Mouse (Mus musculus): Measurements from ENCODE around the gene Clic5. TPM values are rescaled to one million over a fixed set of nuclear protein-coding genes. Genes with fewer than 3 reads are reported as not detected.
A peak's percentile ranks its signal among the peaks of the same experiment; 100 is the strongest.

Clic5 gene
- total RNA-seq, 1 experiment: 0.49 TPM

GRCm38 (mm10) chr17:44259245-44259644, 70.9 kb downstream of the Clic5 start:
- TF ChIP-seq ZNF384 (IDR thresholded peaks at IDR 0.05; ENCODE audit: low read depth, low read length): no peak
- no peak for TF ChIP-seq HCFC1 (IDR thresholded peaks at IDR 0.05; ENCODE audit: borderline replicate concordance, insufficient read depth, low read length)
- no peak for TF ChIP-seq CHD2 (IDR thresholded peaks at IDR 0.05; ENCODE audit: low read depth, low read length)
- TF ChIP-seq MAFK (IDR thresholded peaks at IDR 0.05; ENCODE audit: insufficient read depth, low read depth, low read length): no peak
- TF ChIP-seq ZC3H11A (IDR thresholded peaks at IDR 0.05; ENCODE audit: borderline replicate concordance, low read depth, low read length): no peak
- DNase-seq (ENCODE audit: low read depth, low spot score): no peak
- Histone ChIP-seq H3K9ac (ENCODE audit: insufficient read depth, low read depth, low read length, poor library complexity, severe bottlenecking) (no peak overlapping the region), H3K27ac (ENCODE audit: insufficient read depth, low read depth, low read length, poor library complexity, severe bottlenecking) (no peak overlapping the region), H3K4me3 (ENCODE audit: insufficient read depth in 1 of 2, low read depth in 1 of 2, low read length in 2 of 2, poor library complexity in 1 of 2, severe bottlenecking in 1 of 2) (no peak overlapping the region), H3K4me1 (ENCODE audit: control insufficient read depth in 2 of 2, insufficient read depth in 2 of 2, low read length in 2 of 2, poor library complexity in 1 of 2) (peaks cover 0 to 2% of the 10 kb centered on the region in 2 experiments; a peak in 1 of 4 replicates), H3K36me3 (ENCODE audit: control insufficient read depth, insufficient read depth, low read length, poor library complexity, severe bottlenecking) (no peaks in the 10 kb centered on the region), H3K9me3 (ENCODE audit: control insufficient read depth, insufficient read depth, low read depth, low read length) (no peaks in the 10 kb centered on the region)
- in situ Hi-C loops (cut with MboI; ENCODE audit: low sequenced_read_pairs in 2 of 2, unreplicated experiment in 2 of 2): loop anchor here in 1 of 2 experiments (10.0 to 25.0 kb wide), 3 partner anchors 104 to 778 kb away; no protein-coding TSS in a partner anchor

- in situ Hi-C loops (cut with MboI; ENCODE audit: low sequenced_read_pairs in 2 of 2, unreplicated experiment in 2 of 2): loop anchor here in 1 of 2 experiments (25.0 kb wide), 2 partner anchors 476 to 776 kb away; no protein-coding TSS in a partner anchor
Observed at GRCm38 (mm10) chr17:44261594-44262202, 73.3 kb downstream of the Clic5 start.

GRCm38 (mm10) chr17:44270043-44270442, 81.7 kb downstream of the Clic5 start:
- Histone ChIP-seq H3K4me1 (ENCODE audit: control insufficient read depth in 2 of 2, insufficient read depth in 2 of 2, low read length in 2 of 2, poor library complexity in 1 of 2) (no peaks in the 10 kb centered on the region), H3K9ac (ENCODE audit: insufficient read depth, low read depth, low read length, poor library complexity, severe bottlenecking) (no peak overlapping the region), H3K9me3 (ENCODE audit: control insufficient read depth, insufficient read depth, low read depth, low read length) (no peaks in the 10 kb centered on the region), H3K27ac (ENCODE audit: insufficient read depth, low read depth, low read length, poor library complexity, severe bottlenecking) (no peak overlapping the region), H3K4me3 (ENCODE audit: insufficient read depth in 1 of 2, low read depth in 1 of 2, low read length in 2 of 2, poor library complexity in 1 of 2, severe bottlenecking in 1 of 2) (no peak overlapping the region), H3K36me3 (ENCODE audit: control insufficient read depth, insufficient read depth, low read length, poor library complexity, severe bottlenecking) (no peaks in the 10 kb centered on the region)
- TF ChIP-seq ZC3H11A (IDR thresholded peaks at IDR 0.05; ENCODE audit: borderline replicate concordance, low read depth, low read length) (no peak), MAFK (IDR thresholded peaks at IDR 0.05; ENCODE audit: insufficient read depth, low read depth, low read length) (no peak), HCFC1 (IDR thresholded peaks at IDR 0.05; ENCODE audit: borderline replicate concordance, insufficient read depth, low read length) (no peak)
- DNase-seq (ENCODE audit: low read depth, low spot score): no peak
- in situ Hi-C loops (cut with MboI; ENCODE audit: low sequenced_read_pairs in 2 of 2, unreplicated experiment in 2 of 2): loop anchor here in 1 of 2 experiments (25.0 kb wide), 2 partner anchors 467 to 767 kb away; no protein-coding TSS in a partner anchor

More at GRCm38 (mm10) chr17:44261594-44262202, 73.3 kb downstream of the Clic5 start:
- no peak for DNase-seq (ENCODE audit: low read depth, low spot score)
- no peaks in the 10 kb centered on the region for H3K4me1 ChIP-seq (ENCODE audit: control insufficient read depth in 2 of 2, insufficient read depth in 2 of 2, low read length in 2 of 2, poor library complexity in 1 of 2)
- H3K4me3 ChIP-seq (ENCODE audit: insufficient read depth in 1 of 2, low read depth in 1 of 2, low read length in 2 of 2, poor library complexity in 1 of 2, severe bottlenecking in 1 of 2): no peak overlapping the region
- H3K36me3 ChIP-seq (ENCODE audit: control insufficient read depth, insufficient read depth, low read length, poor library complexity, severe bottlenecking): no peaks in the 10 kb centered on the region
- H3K9me3 ChIP-seq (ENCODE audit: control insufficient read depth, insufficient read depth, low read depth, low read length): no peaks in the 10 kb centered on the region
- TF ChIP-seq ZC3H11A (IDR thresholded peaks at IDR 0.05; ENCODE audit: borderline replicate concordance, low read depth, low read length): peak; percentile 70; the same call in 1 of the 2 replicates
- TF ChIP-seq CHD2 (IDR thresholded peaks at IDR 0.05; ENCODE audit: low read depth, low read length): no peak
- no peak overlapping the region for H3K27ac ChIP-seq (ENCODE audit: insufficient read depth, low read depth, low read length, poor library complexity, severe bottlenecking)
- H3K9ac ChIP-seq (ENCODE audit: insufficient read depth, low read depth, low read length, poor library complexity, severe bottlenecking): no peak overlapping the region

GRCm38 (mm10) chr17:44271426-44271825, 83.0 kb downstream of the Clic5 start:
- TF ChIP-seq CHD2 (IDR thresholded peaks at IDR 0.05; ENCODE audit: low read depth, low read length) (no peak), MAFK (IDR thresholded peaks at IDR 0.05; ENCODE audit: insufficient read depth, low read depth, low read length) (no peak), HCFC1 (IDR thresholded peaks at IDR 0.05; ENCODE audit: borderline replicate concordance, insufficient read depth, low read length) (no peak), ZC3H11A (IDR thresholded peaks at IDR 0.05; ENCODE audit: borderline replicate concordance, low read depth, low read length) (no peak)
- no peak overlapping the region for H3K9ac ChIP-seq (ENCODE audit: insufficient read depth, low read depth, low read length, poor library complexity, severe bottlenecking)
- in situ Hi-C loops (cut with MboI; ENCODE audit: low sequenced_read_pairs in 2 of 2, unreplicated experiment in 2 of 2): loop anchor here in 1 of 2 experiments (25.0 kb wide), 2 partner anchors 466 to 766 kb away; no protein-coding TSS in a partner anchor
- no peak overlapping the region for H3K4me3 ChIP-seq (ENCODE audit: insufficient read depth in 1 of 2, low read depth in 1 of 2, low read length in 2 of 2, poor library complexity in 1 of 2, severe bottlenecking in 1 of 2)
- no peaks in the 10 kb centered on the region for H3K9me3 ChIP-seq (ENCODE audit: control insufficient read depth, insufficient read depth, low read depth, low read length)
- no peak overlapping the region for H3K27ac ChIP-seq (ENCODE audit: insufficient read depth, low read depth, low read length, poor library complexity, severe bottlenecking)
- no peaks in the 10 kb centered on the region for H3K4me1 ChIP-seq (ENCODE audit: control insufficient read depth in 2 of 2, insufficient read depth in 2 of 2, low read length in 2 of 2, poor library complexity in 1 of 2)
- DNase-seq (ENCODE audit: low read depth, low spot score): no peak
- H3K36me3 ChIP-seq (ENCODE audit: control insufficient read depth, insufficient read depth, low read length, poor library complexity, severe bottlenecking): no peaks in the 10 kb centered on the region

Measured in ES-E14 (cell line).